9 mouse cellular contexts compared by ENCODE assay signal in the genomic region with DNA sequence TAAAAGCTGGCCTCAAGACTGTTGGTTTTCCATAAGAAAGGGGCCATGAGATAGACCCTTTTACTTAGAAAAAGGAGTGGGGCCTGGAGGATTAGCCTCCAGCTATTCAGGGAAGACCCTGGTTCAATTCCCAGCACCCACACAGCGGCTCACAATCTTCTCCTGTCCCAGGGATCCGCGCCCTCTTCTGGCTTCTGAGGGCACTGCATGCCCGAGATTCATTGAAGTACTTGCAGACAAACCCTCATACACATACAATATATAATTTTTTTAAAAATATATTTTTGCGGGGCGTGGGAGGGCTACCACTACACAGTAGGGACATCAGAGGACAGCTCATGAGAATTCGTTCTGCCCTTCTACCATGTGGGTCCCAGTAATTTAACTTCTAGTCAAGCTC. TPM values are rescaled to one million over a fixed set of nuclear protein-coding genes. Genes with fewer than 3 reads are reported as not detected.
DNase-seq lines count a peak whose midpoint lies in the region; ATAC-seq and TF ChIP-seq lines count a peak whose summit lies in the region.
"Had no signal": no experiment of that assay in that cellular context is flagged by ENCODE, and none has a peak within 500 bp of the region (broad histone marks: within the 10 kb centered on the region; RNA-seq: fewer than 3 reads in every experiment).

No protein-coding gene starts in this region.

- in situ Hi-C loops in ES-E14 (cut with MboI; ENCODE audit: low sequenced_read_pairs in 2 of 2, unreplicated experiment in 2 of 2) = loop anchor here in 1 of 2 experiments (25.0 kb wide), 1 partner anchor 89 kb away; no protein-coding TSS in a partner anchor

- H3K4me1 ChIP-seq in heart, embryonic 11.5 days (ENCODE audit: control insufficient read depth, insufficient read depth, low read length) = peaks cover 12% of the 10 kb centered on the region
- H3K4me1 ChIP-seq in ES-E14 (ENCODE audit: control insufficient read depth in 2 of 2, insufficient read depth in 2 of 2, low read length in 2 of 2, poor library complexity in 1 of 2) = peaks cover 3 to 28% of the 10 kb centered on the region in 2 experiments; a peak in 3 of 4 replicates
- H3K4me1 ChIP-seq in limb, embryonic 11.5 days (ENCODE audit: control insufficient read depth, insufficient read depth, low read length) = peaks cover 6% of the 10 kb centered on the region; the same call in 1 of the 2 replicates
- H3K4me1 ChIP-seq in stomach, postnatal 0 days (replicated peaks; ENCODE audit: control insufficient read depth, insufficient read depth) = no peaks in the 10 kb centered on the region; the same call in 1 of the 2 replicates
- peaks cover 32% of the 10 kb centered on the region for H3K4me1 ChIP-seq in heart, embryonic 12.5 days (replicated peaks)

- DNase-seq in heart, postnatal 4 days = peak; percentile 60
- peak; percentile 66 for DNase-seq in A20 (ENCODE audit: low read depth, low spot score)
- DNase-seq in ES-E14 (ENCODE audit: low read depth, low spot score) = peak; percentile 75
- peak; percentile 70 for DNase-seq in limb, embryonic 11.5 days (ENCODE audit: low spot score)
- peak; percentile 50 for DNase-seq in stomach, postnatal 0 days (ENCODE audit: low spot score)
- DNase-seq in layer of hippocampus, adult 9-11 months = no peak

- no peaks in the 10 kb centered on the region for H3K36me3 ChIP-seq in heart, embryonic 11.5 days (ENCODE audit: control insufficient read depth, insufficient read depth, low read length)
- H3K36me3 ChIP-seq in ES-E14 (ENCODE audit: control insufficient read depth, insufficient read depth, low read length, poor library complexity, severe bottlenecking) = no peaks in the 10 kb centered on the region
- no peaks in the 10 kb centered on the region for H3K36me3 ChIP-seq in limb, embryonic 11.5 days (ENCODE audit: control insufficient read depth, insufficient read depth, low read length)
- no peaks in the 10 kb centered on the region for H3K36me3 ChIP-seq in stomach, postnatal 0 days (ENCODE audit: control insufficient read depth, insufficient read depth, low read length)
- H3K36me3 ChIP-seq in heart, embryonic 12.5 days = no peaks in the 10 kb centered on the region

- no peak overlapping the region for H3K27ac ChIP-seq in heart, embryonic 11.5 days (ENCODE audit: low read depth, low read length)
- no peak overlapping the region for H3K27ac ChIP-seq in ES-E14 (ENCODE audit: insufficient read depth, low read depth, low read length, poor library complexity, severe bottlenecking)
- no peak overlapping the region for H3K27ac ChIP-seq in limb, embryonic 11.5 days (replicated peaks; ENCODE audit: low read depth, low read length)
- no peak overlapping the region for H3K27ac ChIP-seq in stomach, postnatal 0 days (replicated peaks)
- no peak overlapping the region for H3K27ac ChIP-seq in heart, embryonic 12.5 days (ENCODE audit: poor library complexity, severe bottlenecking)

- H3K27me3 ChIP-seq in heart, embryonic 11.5 days (ENCODE audit: control insufficient read depth, insufficient read depth, low read length) = peaks cover 66% of the 10 kb centered on the region
- H3K27me3 ChIP-seq in limb, embryonic 11.5 days (ENCODE audit: control insufficient read depth, insufficient read depth, low read length) = peaks cover 29% of the 10 kb centered on the region
- H3K27me3 ChIP-seq in stomach, postnatal 0 days (ENCODE audit: control insufficient read depth, insufficient read depth, low read length) = no peaks in the 10 kb centered on the region
- peaks cover 71% of the 10 kb centered on the region for H3K27me3 ChIP-seq in heart, embryonic 12.5 days (replicated peaks)

- no peak for ATAC-seq in heart, embryonic 11.5 days (replicated peaks; ENCODE audit: insufficient number of reproducible peaks, low FRiP score, low TSS enrichment)
- ATAC-seq in limb, embryonic 11.5 days (ENCODE audit: insufficient number of reproducible peaks, low FRiP score, low TSS enrichment, low read depth) = no peak
- ATAC-seq in stomach, postnatal 0 days (ENCODE audit: low FRiP score, low TSS enrichment) = no peak
- ATAC-seq in heart, embryonic 12.5 days (ENCODE audit: insufficient number of reproducible peaks, low FRiP score) = no peak

- no peak overlapping the region for H3K4me3 ChIP-seq in heart, embryonic 11.5 days (ENCODE audit: low read depth, low read length)
- no peak overlapping the region for H3K4me3 ChIP-seq in ES-E14 (ENCODE audit: insufficient read depth in 1 of 2, low read depth in 1 of 2, low read length in 2 of 2, poor library complexity in 1 of 2, severe bottlenecking in 1 of 2)
- no peak overlapping the region for H3K4me3 ChIP-seq in limb, embryonic 11.5 days (ENCODE audit: low read depth, low read length)
- no peak overlapping the region for H3K4me3 ChIP-seq in stomach, postnatal 0 days (ENCODE audit: low read depth, low read length)
- H3K4me3 ChIP-seq in heart, embryonic 12.5 days = no peak overlapping the region

- no peak for TF ChIP-seq EP300 in stomach, postnatal 0 days (optimal IDR thresholded peaks at IDR 0.05)

- no peak overlapping the region for H3K9ac ChIP-seq in heart, embryonic 11.5 days (ENCODE audit: low read depth, low read length)
- no peak overlapping the region for H3K9ac ChIP-seq in ES-E14 (ENCODE audit: insufficient read depth, low read depth, low read length, poor library complexity, severe bottlenecking)
- no peak overlapping the region for H3K9ac ChIP-seq in limb, embryonic 11.5 days (ENCODE audit: low read length)
- no peak overlapping the region for H3K9ac ChIP-seq in stomach, postnatal 0 days (ENCODE audit: low read length)
- no peak overlapping the region for H3K9ac ChIP-seq in heart, embryonic 12.5 days

- H3K9me3 ChIP-seq in heart, embryonic 11.5 days (replicated peaks; ENCODE audit: control insufficient read depth, low read length) = peaks cover 5% of the 10 kb centered on the region; the same call in 1 of the 2 replicates
- H3K9me3 ChIP-seq in ES-E14 (ENCODE audit: control insufficient read depth, insufficient read depth, low read depth, low read length) = no peaks in the 10 kb centered on the region
- H3K9me3 ChIP-seq in limb, embryonic 11.5 days (ENCODE audit: control insufficient read depth, low read length) = peaks cover 3% of the 10 kb centered on the region; the same call in 1 of the 2 replicates
- H3K9me3 ChIP-seq in stomach, postnatal 0 days (ENCODE audit: control insufficient read depth, low read length) = no peaks in the 10 kb centered on the region
- peaks cover 11% of the 10 kb centered on the region for H3K9me3 ChIP-seq in heart, embryonic 12.5 days (replicated peaks)

- TF ChIP-seq CTCF in stomach, postnatal 0 days (IDR thresholded peaks at IDR 0.05; ENCODE audit: low read depth) = peak; percentile 62

- 20% methylated on average over 7 of the region's 7 CpGs for WGBS in heart, embryonic 11.5 days (ENCODE audit: insufficient replicate concordance)
- 31% methylated on average over 7 of the region's 7 CpGs for WGBS in limb, embryonic 11.5 days
- WGBS in stomach, postnatal 0 days = 35% methylated on average over 7 of the region's 7 CpGs
- WGBS in heart, embryonic 12.5 days = 18% methylated on average over 7 of the region's 7 CpGs

- no peak overlapping the region for H3K4me2 ChIP-seq in heart, embryonic 11.5 days
- H3K4me2 ChIP-seq in limb, embryonic 11.5 days (ENCODE audit: low read depth, severe bottlenecking) = no peak overlapping the region
- H3K4me2 ChIP-seq in stomach, postnatal 0 days (replicated peaks; ENCODE audit: low read depth) = no peak overlapping the region
- H3K4me2 ChIP-seq in heart, embryonic 12.5 days = no peak overlapping the region

TF ChIP-seq in ES-E14, 5 proteins besides CTCF, POLR2A, EP300 and RAD21 (continues in another document):
- no peak for TF ChIP-seq MAFK (IDR thresholded peaks at IDR 0.05; ENCODE audit: insufficient read depth, low read depth, low read length)
- no peak for TF ChIP-seq CHD2 (IDR thresholded peaks at IDR 0.05; ENCODE audit: low read depth, low read length)
- TF ChIP-seq ZC3H11A (IDR thresholded peaks at IDR 0.05; ENCODE audit: borderline replicate concordance, low read depth, low read length) = no peak

RNA-seq across cellular contexts. Expression of a gene that starts 5.9 kb away (rescaled TPM):
- 10 to 100 TPM; 17.3 to 18.5 TPM for total RNA-seq in heart, postnatal 4 days (2021)
- polyA plus RNA-seq in heart, embryonic 11.5 days (2014; fragmentation: Nextera tagmentation; extraction: Ambion mirVana) = 22.6 and 26.0 TPM in 2 replicates
- total RNA-seq in ES-E14 (2012; rRNA removed) = 94.1 and 114 TPM in 2 replicates
- 65.6 and 75.7 TPM in 2 replicates for polyA plus RNA-seq in limb, embryonic 11.5 days (2014; fragmentation: Nextera tagmentation; extraction: Ambion mirVana)
- 13.6 and 15.8 TPM in 2 replicates for polyA plus RNA-seq in stomach, postnatal 0 days (2015; fragmentation: Nextera tagmentation; extraction: Ambion mirVana)
- 31.9 and 35.8 TPM in 2 replicates for polyA plus RNA-seq in heart, embryonic 12.5 days (2016; fragmentation: Nextera tagmentation; extraction: Ambion mirVana)

RNA-seq across cellular contexts. Expression of a gene that starts 11.3 kb away (rescaled TPM):
- not detected for total RNA-seq in heart, postnatal 4 days (2021)
- 0.25 and 0.57 TPM in 2 replicates for polyA plus RNA-seq in heart, embryonic 11.5 days (2014; fragmentation: Nextera tagmentation; extraction: Ambion mirVana)
- total RNA-seq in ES-E14 (2012; rRNA removed) = 1.2 and 1.6 TPM in 2 replicates
- 0.48 and 0.52 TPM in 2 replicates for polyA plus RNA-seq in limb, embryonic 11.5 days (2014; fragmentation: Nextera tagmentation; extraction: Ambion mirVana)
- 0.07 and 0.10 TPM in 2 replicates for polyA plus RNA-seq in stomach, postnatal 0 days (2015; fragmentation: Nextera tagmentation; extraction: Ambion mirVana)
- 0.37 and 0.40 TPM in 2 replicates for polyA plus RNA-seq in heart, embryonic 12.5 days (2016; fragmentation: Nextera tagmentation; extraction: Ambion mirVana)
- polyA plus RNA-seq: large intestine, adult 2 months had no signal

RNA-seq across cellular contexts. Expression of a gene that starts 19.1 kb away (rescaled TPM):
- 10 to 100 TPM; 11.9 to 12.5 TPM for total RNA-seq in heart, postnatal 4 days (2021)
- 0.20 and 0.23 TPM in 2 replicates for polyA plus RNA-seq in heart, embryonic 11.5 days (2014; fragmentation: Nextera tagmentation; extraction: Ambion mirVana)
- total RNA-seq in ES-E14 (2012; rRNA removed) = 10.8 and 21.4 TPM in 2 replicates
- polyA plus RNA-seq in limb, embryonic 11.5 days (2014; fragmentation: Nextera tagmentation; extraction: Ambion mirVana) = 1.9 and 2.2 TPM in 2 replicates
- 3.4 and 4.5 TPM in 2 replicates for polyA plus RNA-seq in stomach, postnatal 0 days (2015; fragmentation: Nextera tagmentation; extraction: Ambion mirVana)
- 0.65 and 0.81 TPM in 2 replicates for polyA plus RNA-seq in heart, embryonic 12.5 days (2016; fragmentation: Nextera tagmentation; extraction: Ambion mirVana)

RNA-seq across cellular contexts. Expression of a gene that starts 29.6 kb away (rescaled TPM):
- 10 to 100 TPM; 16.7 to 17.2 TPM for total RNA-seq in heart, postnatal 4 days (2021)
- 4.1 and 6.1 TPM in 2 replicates for polyA plus RNA-seq in heart, embryonic 11.5 days (2014; fragmentation: Nextera tagmentation; extraction: Ambion mirVana)
- total RNA-seq in ES-E14 (2012; rRNA removed) = 6.2 and 6.4 TPM in 2 replicates
- polyA plus RNA-seq in limb, embryonic 11.5 days (2014; fragmentation: Nextera tagmentation; extraction: Ambion mirVana) = 7.5 and 8.1 TPM in 2 replicates
- polyA plus RNA-seq in stomach, postnatal 0 days (2015; fragmentation: Nextera tagmentation; extraction: Ambion mirVana) = 4.3 and 5.7 TPM in 2 replicates
- 9.0 TPM in 2 replicates for polyA plus RNA-seq in heart, embryonic 12.5 days (2016; fragmentation: Nextera tagmentation; extraction: Ambion mirVana)

RNA-seq across cellular contexts. Expression of a gene that starts 38.6 kb away (rescaled TPM):
- 10 to 100 TPM in 1 of 2 experiments, 1 to 10 TPM in 1; 6.4 to 10.4 TPM for total RNA-seq in heart, postnatal 4 days (2021)
- polyA plus RNA-seq in heart, embryonic 11.5 days (2014; fragmentation: Nextera tagmentation; extraction: Ambion mirVana) = 5.6 and 6.9 TPM in 2 replicates
- total RNA-seq in ES-E14 (2012; rRNA removed) = 99.5 and 118 TPM in 2 replicates
- polyA plus RNA-seq in limb, embryonic 11.5 days (2014; fragmentation: Nextera tagmentation; extraction: Ambion mirVana) = 2.1 and 2.3 TPM in 2 replicates
- polyA plus RNA-seq in stomach, postnatal 0 days (2015; fragmentation: Nextera tagmentation; extraction: Ambion mirVana) = 26.8 and 28.8 TPM in 2 replicates
- 5.6 and 8.8 TPM in 2 replicates for polyA plus RNA-seq in heart, embryonic 12.5 days (2016; fragmentation: Nextera tagmentation; extraction: Ambion mirVana)
